Mouse (Mus musculus): ENCODE measurements around the gene Thoc3.

Thoc3 gene

GRCm38 (mm10) chr13:54443693-54444092, 25.0 kb downstream of the Thoc3 start:
- DNase-seq (ENCODE audit: low spot score), result no peak

- DNase-seq (ENCODE audit: low spot score), result no peak
Measured at GRCm38 (mm10) chr13:54439912-54440311, 28.7 kb downstream of the Thoc3 start.

- no peak for DNase-seq (ENCODE audit: low spot score)
Measured at GRCm38 (mm10) chr13:54438814-54439213, 29.8 kb downstream of the Thoc3 start.

GRCm38 (mm10) chr13:54437083-54437482, 31.6 kb downstream of the Thoc3 start:
- DNase-seq (ENCODE audit: low spot score), result no peak

GRCm38 (mm10) chr13:54436666-54437065, 32.0 kb downstream of the Thoc3 start:
- DNase-seq (ENCODE audit: low spot score), result no peak

- DNase-seq (ENCODE audit: low spot score), result no peak
Measured at GRCm38 (mm10) chr13:54431161-54431560, 37.5 kb downstream of the Thoc3 start.

- no peak for DNase-seq (ENCODE audit: low spot score)
Measured at GRCm38 (mm10) chr13:54430051-54430450, 38.6 kb downstream of the Thoc3 start.

- DNase-seq (ENCODE audit: low spot score), result no peak
Measured at GRCm38 (mm10) chr13:54428771-54429170, 39.9 kb downstream of the Thoc3 start.

GRCm38 (mm10) chr13:54426781-54427655, 41.6 kb downstream of the Thoc3 start:
- DNase-seq (ENCODE audit: low spot score), result no peak

- no peak for DNase-seq (ENCODE audit: low spot score)
Measured at GRCm38 (mm10) chr13:54425269-54425668, 43.4 kb downstream of the Thoc3 start.

GRCm38 (mm10) chr13:54420226-54420625, 48.4 kb downstream of the Thoc3 start:
- no peak for DNase-seq (ENCODE audit: low spot score)

- no peak for DNase-seq (ENCODE audit: low spot score)
Measured at GRCm38 (mm10) chr13:54418781-54419327, 49.8 kb downstream of the Thoc3 start.

GRCm38 (mm10) chr13:54415059-54415458, 53.6 kb downstream of the Thoc3 start:
- no peak for DNase-seq (ENCODE audit: low spot score)

GRCm38 (mm10) chr13:54412721-54413120, 55.9 kb downstream of the Thoc3 start:
- no peak for DNase-seq (ENCODE audit: low spot score)

GRCm38 (mm10) chr13:54412236-54412635, 56.4 kb downstream of the Thoc3 start:
- DNase-seq (ENCODE audit: low spot score), result no peak

- DNase-seq (ENCODE audit: low spot score), result no peak
Measured at GRCm38 (mm10) chr13:54411656-54412055, 57.0 kb downstream of the Thoc3 start.
